Mouse (Mus musculus) megakaryocyte progenitor cell, adult 5-6 weeks (primary cell): ENCODE measurements around the gene Pnkd. TPM values are rescaled to one million over a fixed set of nuclear protein-coding genes. Genes with fewer than 3 reads are reported as not detected.

Source experiments
- ATAC-seq: replicated peaks from 2 replicates; pipeline ENCODE4 v1.8.0; 2016; ENCODE audit warnings: mild to moderate bottlenecking, moderate TSS enrichment, inconsistent platforms; ENCODE audit not compliant: poor library complexity
- total RNA-seq, 2 experiments: library from RNA; stranded (forward) in 1 of 2; stranded (reverse) in 1 of 2; fragments of 157-497, 149-512 nt in 1 of 2; fragments of 200-1000 nt in 1 of 2; gene quantifications; 2 replicates each; pipeline versions ENCODE4 v1.2.3 to v1.2.4; 2015 to 2017

Gene Pnkd
- total RNA-seq, 2 experiments from 2014 or later: 21.6 to 32.4 TPM

DNA sequence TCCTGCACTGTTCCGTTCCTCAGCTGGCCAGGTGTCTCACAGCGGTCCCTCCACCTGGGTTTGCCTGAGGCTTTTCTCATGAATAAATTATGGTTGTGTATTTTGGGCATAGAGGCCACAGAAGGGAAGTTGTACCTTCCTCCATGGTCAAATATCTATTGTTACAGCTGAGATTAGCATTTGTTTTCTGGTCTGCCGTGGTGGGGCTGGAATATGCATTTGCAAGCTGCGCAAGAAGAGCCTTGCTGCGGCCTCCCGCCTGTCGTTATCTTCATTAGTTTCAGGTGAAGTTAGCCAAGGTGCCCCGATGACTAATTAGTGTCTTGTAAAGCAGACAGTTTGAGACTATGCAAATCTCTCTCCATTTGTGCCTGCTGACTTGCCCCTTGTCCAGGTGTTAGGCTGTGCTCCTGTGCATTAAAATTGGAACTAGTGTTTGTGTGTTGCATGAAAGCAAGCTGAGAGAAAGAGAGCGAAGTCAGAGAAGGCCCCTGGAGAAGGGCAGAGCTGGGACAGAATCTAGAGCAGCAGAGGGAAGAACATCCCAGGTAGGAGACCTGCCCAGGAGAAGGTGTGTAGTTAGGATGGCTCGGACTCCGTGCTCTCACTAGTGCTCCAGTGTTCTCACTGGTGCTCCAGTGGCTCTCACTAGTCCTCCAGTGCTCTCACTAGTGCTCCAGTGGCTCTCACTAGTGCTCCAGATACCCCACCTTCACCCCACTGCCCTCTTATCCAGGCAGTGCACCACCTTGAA, 59.6 kb downstream of the Pnkd start:
- no peak for ATAC-seq

DNA sequence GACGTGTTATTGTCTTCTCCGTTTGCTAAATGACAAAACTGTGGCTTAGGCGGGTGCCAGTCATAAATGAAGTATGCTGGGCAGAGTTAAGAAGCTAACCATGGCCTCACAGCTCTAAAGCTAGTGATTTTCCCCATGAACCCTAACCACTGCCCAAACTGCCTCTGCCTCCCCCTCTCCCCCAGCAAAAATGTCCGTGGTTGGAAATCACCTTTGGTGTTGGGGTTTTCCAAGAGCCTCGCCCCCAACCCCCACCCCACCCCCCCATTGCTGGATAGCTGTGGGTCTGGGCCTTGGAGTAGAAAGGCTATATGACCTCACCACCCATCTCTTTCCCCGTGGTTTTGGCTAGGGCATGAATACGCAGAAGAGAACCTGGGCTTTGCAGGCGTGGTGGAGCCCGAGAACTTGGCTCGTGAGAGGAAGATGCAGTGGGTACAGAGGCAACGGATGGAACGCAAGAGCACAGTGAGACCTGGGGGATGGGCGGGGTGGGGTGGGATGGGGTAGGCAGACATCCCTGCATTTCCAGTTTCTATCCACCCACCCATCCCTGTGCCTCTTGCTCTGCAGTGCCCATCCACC, 66.5 kb downstream of the Pnkd start:
- no peak for ATAC-seq

DNA sequence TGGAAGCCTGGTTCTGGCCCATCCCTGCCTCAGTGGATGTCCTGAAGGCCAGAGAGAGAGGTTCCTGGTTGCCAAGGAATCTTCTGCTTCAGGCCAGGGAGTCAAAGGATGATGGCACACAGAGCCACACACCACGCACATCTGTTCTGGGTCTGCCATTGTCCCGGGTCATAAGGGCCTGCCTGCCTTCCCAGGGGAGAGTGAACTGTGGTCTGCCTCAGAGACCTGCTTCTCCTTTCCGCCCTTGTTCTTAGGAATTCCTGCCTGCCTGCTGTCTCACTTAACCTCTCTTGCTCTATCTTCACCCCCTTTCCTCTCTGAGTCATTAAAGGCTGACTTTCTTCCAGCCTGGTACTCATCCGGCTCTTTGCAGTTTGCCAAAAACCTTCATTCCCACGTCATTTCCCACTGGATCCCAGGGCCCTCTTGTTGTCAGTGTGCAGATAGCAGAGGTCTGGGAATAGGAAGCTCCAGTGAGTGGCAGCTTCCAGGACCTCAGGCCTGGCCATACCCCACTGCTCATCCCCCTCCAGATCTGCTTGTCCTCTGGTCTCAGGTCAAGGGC, 67.9 kb downstream of the Pnkd start:
- no peak for ATAC-seq

DNA sequence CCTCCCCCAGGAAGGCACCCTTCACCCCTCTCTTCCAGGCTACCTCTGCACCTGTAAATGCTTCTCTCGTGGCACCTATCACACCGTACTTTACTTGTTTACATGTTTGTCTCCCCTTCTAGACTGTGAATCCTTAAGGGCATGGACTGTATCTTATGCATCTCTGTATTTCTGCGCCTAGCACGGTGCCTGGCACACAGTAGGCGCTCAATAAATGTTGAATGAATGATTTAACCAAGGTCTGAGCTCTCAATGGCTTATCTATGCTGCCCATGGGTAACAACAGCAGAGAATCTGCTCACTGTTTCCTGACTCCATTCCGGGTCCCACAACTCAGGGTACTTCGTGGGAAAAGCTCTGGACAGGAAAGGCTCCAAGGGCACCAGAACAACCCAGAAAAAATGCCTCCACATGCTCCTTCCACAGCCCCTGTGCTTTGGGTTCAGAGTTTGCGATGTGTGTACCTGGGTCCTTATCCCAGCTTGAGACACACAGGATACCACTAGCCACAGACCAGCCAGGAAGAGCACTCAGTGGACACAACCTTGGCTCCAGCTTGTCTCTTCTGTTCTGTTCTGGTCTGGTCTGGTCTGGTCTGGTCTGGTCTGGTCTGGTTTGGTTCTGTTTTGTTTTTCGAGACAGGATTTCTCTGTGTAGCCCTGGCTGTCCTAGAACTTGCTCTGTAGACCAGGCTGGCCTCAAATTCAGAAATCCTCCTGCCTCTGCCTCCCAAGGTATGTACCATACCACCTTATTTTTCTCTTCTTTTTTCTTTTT, 68.9 kb downstream of the Pnkd start:
- ATAC-seq: no peak

DNA sequence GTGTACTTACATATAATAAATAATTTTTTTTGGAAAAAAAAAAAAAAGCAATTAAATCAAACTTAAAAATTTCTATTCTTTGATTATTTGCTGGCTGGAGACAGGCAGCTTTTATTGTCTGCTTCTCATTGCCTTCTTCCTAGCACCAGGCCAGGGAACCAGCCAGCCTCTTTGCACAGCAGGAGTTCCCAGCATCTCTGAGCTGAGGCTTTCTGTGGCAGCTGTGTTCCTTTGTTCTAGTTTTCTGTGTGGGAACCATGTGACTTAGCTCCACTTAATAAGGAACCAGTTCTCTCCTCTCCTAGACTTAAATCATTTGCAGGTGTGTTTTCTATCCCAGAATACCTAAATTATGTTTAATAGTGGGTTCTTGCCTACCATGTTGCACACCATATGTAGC, 72.8 kb downstream of the Pnkd start:
- no peak for ATAC-seq

DNA sequence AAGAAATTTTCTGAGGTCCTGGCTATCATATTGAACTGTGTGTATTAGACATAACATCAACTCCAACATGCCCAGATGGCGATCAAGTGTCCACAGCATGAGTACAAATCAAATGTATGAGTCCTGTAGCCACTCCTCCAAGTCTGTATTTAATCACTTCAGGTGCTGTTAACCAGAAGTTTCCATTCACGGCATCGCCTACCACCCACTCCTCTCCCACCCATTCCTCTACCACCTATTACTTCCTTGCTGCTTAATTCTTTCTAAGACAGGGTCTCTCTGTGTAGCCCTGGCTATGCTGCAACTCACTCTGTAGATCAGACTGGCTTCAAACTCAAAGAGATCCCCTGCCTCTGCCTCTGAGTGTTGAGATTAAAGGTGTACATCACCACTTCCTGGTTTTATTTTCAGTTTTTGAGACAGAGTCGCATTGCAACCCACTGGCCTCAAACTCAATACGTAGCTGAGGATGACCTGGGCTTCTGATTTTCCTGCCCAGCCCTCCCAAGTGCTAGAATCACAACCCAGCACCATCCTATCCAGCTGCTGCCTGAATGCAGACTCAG, 75.3 kb downstream of the Pnkd start:
- ATAC-seq: no peak

DNA sequence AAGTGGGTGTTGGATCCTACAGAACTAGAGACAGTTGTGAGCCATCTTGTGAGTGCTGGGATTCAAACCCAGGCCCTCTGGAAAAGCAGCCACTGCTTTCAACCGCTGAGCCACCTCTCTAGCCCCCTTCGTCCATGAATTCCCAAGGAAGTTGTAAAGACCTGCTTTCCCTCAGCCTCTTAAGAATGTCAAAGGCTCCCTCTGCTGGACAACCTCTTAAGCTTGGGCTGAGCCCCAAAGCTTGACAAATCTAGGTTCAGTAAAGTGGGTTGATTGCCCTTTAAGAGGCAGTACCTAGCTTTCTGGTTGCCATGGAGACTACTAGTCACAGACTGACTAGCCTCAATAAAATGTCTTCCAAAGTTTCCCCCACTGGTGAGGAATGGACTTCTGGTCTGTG, 77.1 kb downstream of the Pnkd start, which contains the start of gene Catip:
TSS of gene Catip (plus strand) at position 297 of the 400 bp plus-strand sequence.
- peak; percentile 73 for ATAC-seq

DNA sequence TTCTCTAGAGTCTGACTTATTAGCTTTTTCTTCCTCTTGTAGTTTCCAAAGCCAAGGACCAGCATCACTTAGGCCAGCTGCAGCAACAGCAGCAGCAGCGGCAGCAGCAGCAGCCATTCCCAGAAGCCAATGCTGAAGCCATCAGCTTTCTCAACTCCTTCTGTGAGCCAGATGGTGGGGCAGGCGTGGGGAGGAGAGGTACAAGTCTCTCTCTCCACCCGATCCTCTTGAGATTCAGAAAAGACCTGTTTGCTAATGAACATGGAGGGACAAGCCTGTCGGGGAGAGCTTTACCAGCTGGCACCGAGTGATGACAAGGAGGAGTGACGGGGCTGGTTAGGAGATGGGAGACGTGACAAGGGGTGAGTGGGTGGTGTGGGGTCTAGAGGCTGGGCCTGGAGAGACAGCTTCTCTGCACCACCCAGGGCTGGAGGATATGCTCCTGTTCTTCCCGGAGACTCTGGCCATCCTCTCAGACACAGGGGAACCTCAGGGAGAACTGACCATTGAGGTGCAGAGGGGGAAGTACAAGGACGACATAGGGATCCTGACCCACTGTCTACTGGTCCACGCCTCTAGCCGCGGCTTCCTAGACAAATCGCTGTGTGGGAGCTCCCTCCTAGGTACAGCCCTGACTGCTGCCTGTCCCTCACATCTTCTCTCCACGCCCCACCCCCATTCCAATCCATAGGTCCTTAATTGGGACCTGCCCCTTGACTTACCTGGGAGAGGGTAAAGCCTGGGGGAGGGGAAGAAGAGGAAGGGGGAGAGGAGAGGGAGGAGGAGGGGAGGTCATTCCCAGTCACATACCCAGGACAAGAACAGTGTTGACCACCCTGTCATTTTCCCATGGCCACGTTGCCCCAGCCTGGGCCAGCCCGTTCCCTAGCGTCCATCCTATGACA, 77.8 kb downstream of the Pnkd start:
- ATAC-seq: no peak

DNA sequence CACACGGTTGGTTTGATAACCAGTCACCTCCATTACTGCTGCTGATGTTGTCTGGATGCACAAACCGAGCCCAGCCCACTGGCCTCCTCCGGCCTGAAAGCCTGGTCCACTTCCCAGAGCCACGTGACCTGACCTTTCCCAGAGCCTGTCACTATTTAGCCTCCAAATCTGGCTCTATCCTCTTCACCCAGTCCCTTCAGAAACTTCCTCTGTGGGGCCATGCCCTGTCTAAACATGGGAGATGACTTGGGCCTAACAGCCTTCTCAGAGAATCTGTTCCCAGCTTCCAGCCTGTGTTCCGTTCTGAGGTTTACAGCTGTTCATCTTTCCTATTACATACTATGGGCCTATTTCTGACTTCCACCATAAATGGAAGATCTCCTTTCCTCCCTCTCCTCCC, 78.7 kb downstream of the Pnkd start:
- ATAC-seq: no peak

DNA sequence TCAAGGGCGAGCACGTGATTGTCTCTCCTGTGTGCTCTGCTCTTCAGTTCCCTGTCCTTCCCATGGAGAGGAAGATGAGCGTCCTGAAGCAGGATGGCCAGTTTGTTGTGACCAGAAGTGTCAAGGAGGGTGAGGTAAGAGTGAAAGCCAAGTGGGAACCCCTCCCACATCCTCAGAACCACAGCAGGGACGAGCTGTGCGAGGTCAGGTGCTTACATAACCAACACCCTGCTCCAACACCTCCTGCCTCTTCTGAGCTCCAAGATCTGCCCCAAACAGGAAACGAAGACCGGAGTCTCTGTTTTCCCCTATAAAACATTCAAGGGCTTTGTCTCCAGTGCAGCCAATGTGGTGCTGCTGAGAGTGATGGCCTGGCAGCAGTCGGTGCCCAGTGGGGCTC, 79.5 kb downstream of the Pnkd start:
- ATAC-seq: peak; percentile 41

DNA sequence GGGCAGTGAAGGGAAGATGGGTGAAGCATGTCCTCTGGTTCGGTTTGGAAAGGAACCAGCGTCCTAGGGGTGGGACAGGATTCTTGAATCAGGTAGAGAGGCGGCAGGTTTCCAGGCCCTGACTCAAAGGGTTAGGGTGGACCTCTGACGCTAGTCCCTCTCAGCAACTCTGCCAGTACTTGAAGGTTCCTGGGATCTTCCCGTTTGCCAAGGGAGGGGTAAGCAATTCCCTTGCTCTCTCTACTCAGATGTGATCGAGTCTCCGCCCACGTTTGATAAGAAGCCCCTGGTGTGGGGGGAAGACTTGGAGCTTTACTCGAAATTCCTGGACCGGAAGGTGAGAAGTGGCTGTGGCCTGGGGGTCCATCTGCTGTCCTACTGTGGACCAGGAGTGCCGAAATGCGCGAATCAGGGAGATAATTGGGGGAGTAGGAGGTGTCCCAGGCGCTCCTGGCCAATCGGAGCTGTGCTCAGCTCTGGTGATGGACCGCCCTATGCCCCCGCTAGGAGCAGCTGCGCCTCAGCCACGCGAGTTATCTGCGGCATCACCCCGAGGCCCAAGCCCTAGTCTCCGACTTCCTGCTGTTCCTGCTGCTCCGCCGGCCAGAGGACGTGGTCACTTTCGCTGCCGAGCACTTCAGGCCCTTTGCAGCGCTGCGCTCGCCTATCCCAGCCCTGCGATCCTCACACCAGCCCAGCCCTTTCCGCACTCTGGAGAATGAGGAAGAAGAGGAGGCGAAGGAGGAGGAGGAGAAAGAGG, 83.3 kb downstream of the Pnkd start:
- ATAC-seq: peak; percentile 83

DNA sequence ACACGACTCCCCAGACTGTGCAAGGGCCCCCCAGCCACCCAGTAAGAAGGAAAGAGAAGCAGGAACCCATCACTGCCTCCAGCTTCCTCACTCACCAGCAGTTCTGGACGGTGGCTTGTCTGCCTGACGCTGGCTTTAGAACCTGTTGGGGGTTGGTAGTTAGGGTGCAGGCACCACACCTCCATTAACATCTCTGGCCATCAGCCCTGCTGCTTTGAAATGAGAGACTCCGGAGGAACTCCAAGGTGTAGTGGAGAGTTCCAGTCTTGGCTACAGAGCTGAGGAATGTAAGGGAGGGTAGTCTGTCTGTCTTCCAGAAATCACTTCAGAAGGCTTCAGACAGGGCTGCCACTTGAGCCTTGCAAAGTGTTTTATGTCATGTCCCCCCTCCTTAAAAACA, 85.3 kb downstream of the Pnkd start:
- no peak for ATAC-seq

DNA sequence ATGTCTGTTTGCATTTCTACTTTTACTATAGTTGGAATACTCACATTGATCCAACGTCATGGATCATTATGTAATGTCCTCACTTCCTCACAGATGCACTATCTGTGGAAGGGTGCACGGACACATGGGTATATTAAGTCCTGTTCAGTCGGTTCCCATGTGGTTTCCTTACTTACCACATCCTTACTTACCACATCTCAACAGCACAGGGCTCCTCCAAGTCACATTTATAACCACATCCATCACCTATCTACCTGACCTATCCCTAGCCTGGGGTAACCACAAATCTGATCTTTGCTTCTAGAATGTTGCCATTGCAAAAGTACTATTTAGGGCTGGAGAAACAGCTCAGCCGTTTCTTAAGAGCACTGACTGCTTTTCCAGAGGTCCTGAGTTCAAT, 88.6 kb downstream of the Pnkd start:
- ATAC-seq: peak; percentile 81

DNA sequence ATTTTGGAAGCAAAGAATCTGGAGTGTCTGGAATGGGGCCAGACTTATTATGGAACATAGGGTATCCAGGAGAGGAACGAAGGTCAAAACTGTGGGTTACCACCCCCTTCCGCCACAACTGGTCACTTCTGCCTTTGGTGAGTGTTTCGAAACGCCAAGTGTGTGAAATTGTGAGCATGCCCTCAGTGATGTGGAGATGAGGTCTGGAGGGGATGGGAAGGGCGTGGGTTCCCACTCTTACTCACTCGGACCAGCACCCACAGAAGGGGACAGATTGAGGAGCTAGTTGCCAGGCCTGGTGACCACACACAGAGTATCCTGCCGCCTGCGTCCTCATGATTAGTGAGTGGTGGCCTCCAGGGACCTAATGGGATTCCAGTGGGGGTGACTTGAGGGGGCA, 90.2 kb downstream of the Pnkd start, which contains the start of gene Slc11a1:
TSS of gene Slc11a1 (plus strand) at position 216 of the 400 bp plus-strand sequence.
- peak; percentile 76 for ATAC-seq

DNA sequence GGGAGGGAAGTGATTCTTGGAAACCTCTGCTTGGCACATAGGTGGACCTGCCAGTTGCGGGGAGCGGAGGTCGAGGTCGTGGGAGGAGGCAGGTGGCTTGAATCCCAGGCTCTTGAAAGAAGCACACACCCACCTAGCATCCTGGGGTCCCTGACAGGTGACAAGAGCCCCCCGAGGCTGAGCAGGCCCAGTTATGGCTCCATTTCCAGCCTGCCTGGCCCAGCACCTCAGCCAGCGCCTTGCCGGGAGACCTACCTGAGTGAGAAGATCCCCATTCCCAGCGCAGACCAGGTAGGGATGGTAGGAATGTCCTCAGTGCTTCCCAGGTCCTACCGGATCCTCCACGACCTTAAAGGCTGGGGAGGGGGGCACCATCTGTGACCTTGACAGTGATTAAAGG, 90.8 kb downstream of the Pnkd start:
- ATAC-seq: peak; percentile 40

DNA sequence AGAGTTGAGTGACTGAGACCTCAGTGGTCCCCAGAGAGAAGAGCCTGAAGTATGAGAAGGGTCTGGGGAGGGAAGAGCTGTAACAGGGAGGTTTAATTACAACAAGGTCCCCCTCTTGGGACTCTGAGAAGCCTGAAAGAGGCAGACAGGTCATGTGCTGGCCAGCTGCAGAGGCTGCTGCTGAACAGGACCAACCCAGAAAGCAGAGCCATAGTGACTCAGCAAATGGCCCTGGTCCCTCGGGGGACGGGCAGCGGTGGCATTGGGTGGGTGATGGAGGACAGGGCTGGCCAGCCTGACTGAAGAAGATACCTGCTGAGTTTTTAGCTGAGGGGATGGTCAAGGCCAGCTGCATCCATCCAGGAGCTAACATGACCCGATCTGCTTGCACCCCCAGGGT, 91.7 kb downstream of the Pnkd start:
- no peak for ATAC-seq

DNA sequence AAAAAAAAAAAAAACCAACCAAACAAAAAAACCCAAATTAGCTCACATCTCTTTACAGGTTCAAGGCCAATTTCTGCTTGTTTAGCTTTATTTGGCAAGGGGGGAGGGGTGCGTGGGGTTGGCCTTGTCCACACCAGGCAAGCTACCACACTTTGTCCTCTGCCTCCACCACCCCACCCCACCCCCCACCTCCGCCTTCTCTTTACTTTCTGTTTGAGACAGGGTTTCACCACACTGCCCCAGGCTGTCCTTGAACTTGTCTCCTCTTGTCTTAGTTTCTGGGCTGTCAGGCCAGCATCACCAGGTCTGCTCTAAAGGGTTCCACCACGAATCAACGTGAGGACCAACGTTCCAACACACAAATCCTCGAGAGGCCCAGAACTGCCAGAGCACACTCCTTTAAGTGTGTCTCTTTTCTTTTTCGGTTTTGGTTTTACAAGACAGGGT, 94.4 kb downstream of the Pnkd start:
- no peak for ATAC-seq

DNA sequence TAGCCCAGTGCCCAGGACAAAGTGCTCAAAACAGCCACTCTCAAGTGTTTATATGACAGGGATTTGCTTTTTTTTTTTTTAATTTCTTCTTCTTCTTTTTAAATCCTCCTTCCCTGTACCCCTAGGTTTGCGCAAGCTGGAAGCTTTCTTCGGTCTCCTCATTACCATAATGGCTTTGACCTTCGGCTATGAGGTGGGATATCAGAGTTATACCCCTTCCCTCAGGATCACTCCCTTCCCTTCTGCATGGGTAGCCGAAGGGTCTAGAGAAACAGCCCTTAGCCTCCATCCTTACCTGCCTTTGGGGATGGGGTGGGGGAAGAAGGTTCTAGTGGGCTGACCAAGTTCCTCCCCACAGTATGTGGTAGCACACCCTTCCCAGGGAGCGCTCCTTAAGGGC, 95.8 kb downstream of the Pnkd start:
- no peak for ATAC-seq

DNA sequence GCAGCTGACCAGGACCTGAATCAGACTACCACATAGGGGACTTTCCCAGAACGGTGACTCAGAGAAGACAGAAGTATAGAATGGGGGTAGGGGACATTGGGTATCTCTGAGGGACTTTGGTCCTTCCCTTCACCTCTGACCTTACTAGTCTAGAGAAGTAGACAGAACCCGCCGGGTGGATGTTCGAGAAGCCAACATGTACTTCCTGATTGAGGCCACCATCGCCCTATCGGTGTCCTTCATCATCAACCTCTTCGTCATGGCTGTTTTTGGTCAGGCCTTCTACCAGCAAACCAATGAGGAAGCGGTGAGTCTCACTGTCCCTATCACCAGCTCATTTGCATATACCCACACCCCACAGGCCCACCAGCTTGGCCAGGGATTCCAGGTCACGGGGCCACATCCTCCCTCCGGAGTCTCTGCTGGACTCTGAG, 96.9 kb downstream of the Pnkd start:
- ATAC-seq: peak; percentile 45
